Mouse (Mus musculus): ENCODE measurements at regions not wholly inside any gene's neighbourhood (a gene's known extent, or its start where the extent isn't known, plus 50 kb on each side); places are given as distances from the start of the nearest gene placed in this dataset.

DNA sequence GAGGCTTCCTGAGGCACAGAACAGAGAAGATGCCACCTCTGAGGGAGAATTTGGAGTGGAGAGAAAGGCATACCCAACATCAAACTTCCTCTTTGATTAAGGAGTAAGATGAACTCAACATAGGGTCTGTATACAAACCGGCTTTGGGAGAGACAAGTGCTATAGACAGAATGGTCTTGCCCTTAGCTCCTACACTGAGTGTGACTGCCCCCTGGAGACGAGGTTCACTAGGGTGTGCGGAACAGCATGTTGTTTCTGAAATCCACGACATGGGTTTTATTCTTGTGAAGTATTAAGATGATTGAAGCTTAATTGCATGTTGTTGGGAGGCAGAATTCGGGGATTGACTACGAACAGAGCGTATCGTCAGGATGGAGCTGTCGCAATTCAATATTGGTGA, 244.9 kb upstream of the Usp25 start:
- ATAC-seq (no peak), DNase-seq (ENCODE audit: low read depth, low spot score) (no peak)
- TF ChIP-seq CTCF (IDR thresholded peaks at IDR 0.05): peak; percentile 35
- H3K27me3 ChIP-seq: no peaks in the 10 kb centered on the region
- POLR2A ChIA-PET: no interaction called here
- CTCF ChIA-PET: interaction anchor here (1.6 kb wide), 1 partner anchor 10 kb away, joined by 3 read pairs; no protein-coding TSS in a partner anchor
- in situ Hi-C loops (cut with MboI; ENCODE audit: low pct_unique_long_range_greater_than_20kb): no loop called here

DNA sequence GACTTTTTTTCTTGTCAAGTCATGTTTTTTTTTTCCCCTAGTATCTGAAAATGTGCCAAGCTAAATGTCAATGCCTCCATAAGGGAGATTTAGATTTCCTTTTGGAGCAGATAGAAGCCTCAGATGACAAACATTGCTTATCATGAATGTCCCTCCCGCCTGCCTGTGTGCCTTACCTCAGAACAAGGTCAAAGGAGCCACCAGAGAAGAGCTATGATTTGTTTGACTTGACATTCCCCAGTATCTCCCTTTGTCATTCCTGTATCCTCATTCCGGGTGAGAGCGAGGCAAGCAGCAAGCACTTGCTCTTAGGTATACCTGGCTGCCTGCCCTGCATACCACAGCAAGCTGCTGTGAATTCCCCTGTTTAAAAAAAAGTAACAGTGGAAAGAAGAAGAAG, 246.9 kb upstream of the Usp25 start:
- CTCF ChIA-PET: interaction anchor here (1.0 kb wide), 1 partner anchor 11 kb away, joined by 4 read pairs; no protein-coding TSS in a partner anchor
- ATAC-seq (no peak), DNase-seq (ENCODE audit: low read depth, low spot score) (no peak)
- POLR2A ChIA-PET: no interaction called here
- TF ChIP-seq CTCF (IDR thresholded peaks at IDR 0.05): no peak
- in situ Hi-C loops (cut with MboI; ENCODE audit: low pct_unique_long_range_greater_than_20kb): no loop called here
- H3K27me3 ChIP-seq: no peaks in the 10 kb centered on the region

DNA sequence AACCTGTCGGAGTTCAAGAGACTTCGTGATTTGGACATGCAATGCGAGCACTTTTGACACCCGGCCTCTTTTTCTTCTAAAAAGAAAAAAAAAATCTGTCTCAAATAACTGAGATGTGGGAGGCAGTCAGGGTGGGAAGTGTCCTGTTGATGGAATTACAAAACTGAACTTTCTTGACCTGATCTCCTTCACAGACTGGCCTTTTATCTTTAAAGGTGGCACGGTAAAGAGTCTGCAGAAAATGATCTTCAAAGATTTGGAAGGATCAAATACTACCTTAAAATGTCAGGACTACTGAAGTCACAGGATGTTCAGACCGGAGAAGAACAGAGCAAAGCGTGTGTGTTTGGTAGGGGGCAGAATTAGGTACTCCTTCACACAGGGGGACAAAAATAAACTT, 248.0 kb upstream of the Usp25 start:
- CTCF ChIA-PET: interaction anchor here (1.0 kb wide), 1 partner anchor 10 kb away, joined by 4 read pairs; no protein-coding TSS in a partner anchor
- no peaks in the 10 kb centered on the region for H3K27me3 ChIP-seq
- in situ Hi-C loops (cut with MboI; ENCODE audit: low pct_unique_long_range_greater_than_20kb): no loop called here
- no peak for TF ChIP-seq CTCF (IDR thresholded peaks at IDR 0.05)
- POLR2A ChIA-PET: no interaction called here
- ATAC-seq: no peak
- DNase-seq (ENCODE audit: low read depth, low spot score): no peak

DNA sequence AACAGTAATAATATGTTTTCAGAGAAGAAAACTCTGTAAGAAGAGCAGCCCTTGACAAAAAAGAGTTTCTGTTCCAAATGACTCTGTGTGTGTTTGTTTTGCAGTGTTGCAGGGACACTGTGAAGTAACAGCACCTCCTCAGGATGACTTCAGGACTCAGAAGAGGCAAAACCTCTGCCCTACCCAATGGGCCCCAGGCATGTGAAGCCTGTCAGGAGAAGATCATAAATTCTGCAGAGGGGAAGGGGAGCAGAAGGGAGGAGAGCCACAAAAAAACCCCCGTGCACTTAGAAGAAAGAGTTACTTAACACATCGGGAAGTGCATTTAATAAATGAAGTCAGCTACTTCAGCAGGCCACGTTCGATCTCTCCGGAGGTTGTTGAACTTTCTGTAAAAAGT, 248.5 kb upstream of the Usp25 start:
- in situ Hi-C loops (cut with MboI; ENCODE audit: low pct_unique_long_range_greater_than_20kb): no loop called here
- no peak for ATAC-seq
- no peaks in the 10 kb centered on the region for H3K27me3 ChIP-seq
- no peak for DNase-seq (ENCODE audit: low read depth, low spot score)
- no peak for TF ChIP-seq CTCF (IDR thresholded peaks at IDR 0.05)
- ChIA-PET POLR2A (no interaction called here), CTCF (no interaction called here)

DNA sequence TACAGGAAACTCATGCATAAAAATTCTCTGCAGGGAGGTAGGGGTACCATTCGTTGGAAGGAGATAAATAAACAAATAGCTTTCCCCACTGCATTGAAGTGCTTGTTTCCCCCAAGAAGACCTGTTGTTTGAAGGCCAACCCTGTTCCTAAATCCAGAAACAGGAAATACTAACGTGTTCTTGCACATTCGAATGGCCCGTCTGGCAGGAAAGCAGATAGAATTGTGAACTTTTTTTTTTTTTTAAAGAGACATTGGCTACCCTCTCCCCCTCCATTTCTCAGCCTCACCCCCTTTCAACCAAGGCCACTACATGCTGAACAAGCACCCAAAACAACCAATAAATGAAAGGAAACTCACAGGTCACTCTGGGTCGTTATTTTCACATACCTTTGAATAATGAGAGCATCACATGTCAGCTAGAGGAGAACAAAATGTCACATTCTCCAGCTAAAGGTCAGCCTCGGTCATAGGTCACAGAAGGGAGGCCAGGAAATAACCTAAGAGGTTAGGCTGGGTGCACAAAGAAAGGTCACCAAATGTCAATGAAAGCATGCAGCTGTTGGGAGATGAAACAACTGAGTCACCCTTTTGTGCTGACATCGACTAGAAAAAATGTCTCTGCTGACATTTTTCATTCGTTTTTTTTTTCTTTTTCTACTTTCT, 250.8 kb upstream of the Usp25 start:
- ATAC-seq (no peak), DNase-seq (ENCODE audit: low read depth, low spot score) (no peak)
- no peak for TF ChIP-seq CTCF (IDR thresholded peaks at IDR 0.05)
- POLR2A ChIA-PET: interaction anchor here (0.7 kb wide), 1 partner anchor 503 kb away, joined by 4 read pairs; no protein-coding TSS in a partner anchor
- in situ Hi-C loops (cut with MboI; ENCODE audit: low pct_unique_long_range_greater_than_20kb): no loop called here
- H3K27me3 ChIP-seq: no peaks in the 10 kb centered on the region
- CTCF ChIA-PET: interaction anchor here (0.9 to 1.4 kb wide), 2 partner anchors 14 to 51 kb away, joined by 3 to 5 read pairs; no protein-coding TSS in a partner anchor

DNA sequence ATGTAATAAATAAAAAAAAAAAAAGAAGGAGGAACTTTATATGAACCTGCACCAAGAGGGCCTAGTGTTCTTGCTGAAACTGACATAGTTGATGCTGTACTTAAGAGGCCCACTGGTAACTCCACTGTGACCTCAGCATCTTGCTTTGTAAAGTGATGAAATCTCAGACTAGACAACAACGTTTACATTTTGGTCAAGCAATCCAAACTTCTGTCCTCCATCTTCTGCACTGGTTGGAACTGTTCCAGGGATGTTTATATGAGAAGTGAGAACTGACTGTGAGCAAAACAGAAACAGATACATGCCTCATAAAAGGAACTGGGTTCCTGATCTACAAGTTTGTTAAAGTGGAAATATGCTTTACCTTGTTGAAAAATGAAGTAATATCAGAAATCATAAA, 251.7 kb upstream of the Usp25 start:
- H3K27me3 ChIP-seq: no peaks in the 10 kb centered on the region
- TF ChIP-seq CTCF (IDR thresholded peaks at IDR 0.05): no peak
- CTCF ChIA-PET: no interaction called here
- DNase-seq (ENCODE audit: low read depth, low spot score) (no peak), ATAC-seq (no peak)
- POLR2A ChIA-PET: no interaction called here
- in situ Hi-C loops (cut with MboI; ENCODE audit: low pct_unique_long_range_greater_than_20kb): no loop called here

DNA sequence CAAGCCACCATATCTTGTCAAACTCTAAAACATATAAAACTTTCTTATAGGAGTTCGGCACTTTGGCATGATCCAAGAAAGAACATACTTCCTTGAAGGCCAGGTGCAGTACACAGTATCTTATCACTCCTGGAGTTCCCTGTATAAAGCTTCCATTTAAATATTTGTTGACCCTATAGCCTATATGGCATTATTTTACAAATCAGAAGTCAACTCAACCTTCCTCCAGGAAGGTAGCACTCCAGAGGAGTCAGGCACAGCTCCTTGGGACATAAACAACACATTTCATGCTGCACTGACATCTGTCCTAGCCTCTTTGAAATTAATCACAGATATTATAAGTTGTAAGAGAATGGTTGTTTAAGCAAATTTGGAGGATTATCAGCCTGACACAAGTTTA, 252.5 kb upstream of the Usp25 start:
- POLR2A ChIA-PET: no interaction called here
- ATAC-seq (no peak), DNase-seq (ENCODE audit: low read depth, low spot score) (no peak)
- in situ Hi-C loops (cut with MboI; ENCODE audit: low pct_unique_long_range_greater_than_20kb): no loop called here
- H3K27me3 ChIP-seq: no peaks in the 10 kb centered on the region
- CTCF ChIA-PET: interaction anchor here (1.2 kb wide), 1 partner anchor 19 kb away, joined by 3 read pairs; no protein-coding TSS in a partner anchor
- no peak for TF ChIP-seq CTCF (IDR thresholded peaks at IDR 0.05)

DNA sequence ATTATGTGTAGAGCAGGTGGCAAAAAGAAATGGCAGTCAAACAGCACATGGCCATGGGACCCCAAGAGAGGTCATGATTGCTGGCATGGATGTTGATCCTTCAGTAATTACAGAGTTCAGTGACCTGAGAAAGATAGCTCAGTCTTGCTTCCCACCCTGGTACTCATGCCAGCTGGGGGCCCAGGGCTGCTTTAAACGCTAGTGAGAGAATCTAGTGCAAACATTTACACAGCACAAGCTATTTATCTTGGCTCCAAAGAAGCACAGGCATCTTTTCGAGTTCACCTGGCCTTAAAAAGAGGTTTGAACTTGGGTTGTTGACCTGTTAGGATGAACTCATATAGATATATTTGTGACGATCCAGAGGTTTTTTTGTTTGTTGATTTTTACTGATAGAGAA, 258.6 kb upstream of the Usp25 start:
- in situ Hi-C loops (cut with MboI; ENCODE audit: low pct_unique_long_range_greater_than_20kb): no loop called here
- ATAC-seq: no peak
- CTCF ChIA-PET: interaction anchor here (1.4 kb wide), 1 partner anchor 11 kb away, joined by 4 read pairs; no protein-coding TSS in a partner anchor

DNA sequence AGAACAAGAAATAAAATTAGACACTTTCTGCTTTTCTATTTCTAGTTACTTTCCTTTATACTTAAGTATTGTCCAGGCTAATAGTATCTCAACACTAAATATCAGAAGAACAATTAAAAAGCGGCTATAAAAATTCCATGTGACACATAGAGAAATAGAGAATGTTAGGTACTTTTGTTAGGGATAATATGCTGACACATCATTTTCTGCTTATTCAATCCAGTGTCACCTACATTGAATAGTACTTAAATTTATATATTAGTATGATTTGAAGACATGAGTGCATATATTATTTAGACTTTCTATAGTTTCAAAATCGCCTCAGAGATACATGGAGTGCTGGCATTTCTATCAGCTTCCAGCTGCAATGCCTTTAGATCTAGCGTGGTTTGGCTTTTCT, 267.1 kb upstream of the Usp25 start:
- no peaks in the 10 kb centered on the region for H3K27me3 ChIP-seq
- in situ Hi-C loops (cut with MboI; ENCODE audit: low pct_unique_long_range_greater_than_20kb): no loop called here
- no peak for DNase-seq (ENCODE audit: low read depth, low spot score)
- ChIA-PET CTCF (interaction anchor here (1.3 kb wide), 1 partner anchor 10 kb away, joined by 3 read pairs; no protein-coding TSS in a partner anchor), POLR2A (no interaction called here)
- TF ChIP-seq CTCF (IDR thresholded peaks at IDR 0.05): no peak
- no peak for ATAC-seq

More for the DNA sequence above, 258.6 kb upstream of the Usp25 start:
- H3K27me3 ChIP-seq: no peaks in the 10 kb centered on the region
- no peak for TF ChIP-seq CTCF (IDR thresholded peaks at IDR 0.05)
- no peak for DNase-seq (ENCODE audit: low read depth, low spot score)
- POLR2A ChIA-PET: no interaction called here

DNA sequence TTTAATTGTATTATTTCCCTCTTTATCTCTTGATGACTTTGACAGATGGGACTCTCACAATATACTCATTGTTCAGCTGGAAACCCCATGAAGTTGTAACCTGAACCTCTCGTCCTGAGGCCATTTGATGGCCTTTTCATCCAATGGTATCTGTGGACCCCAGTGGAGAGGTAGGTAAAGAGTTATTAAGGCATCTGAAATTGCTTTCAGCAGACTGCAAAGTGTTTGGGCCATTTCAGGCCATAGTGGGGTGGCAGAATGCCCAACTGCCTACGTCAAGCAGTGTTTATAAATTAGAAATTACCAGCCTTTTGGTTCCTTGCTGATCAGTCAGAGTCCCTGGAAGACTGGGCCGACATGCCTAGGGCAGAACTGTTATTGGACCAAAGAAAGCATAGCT, 272.4 kb upstream of the Usp25 start:
- POLR2A ChIA-PET: no interaction called here
- TF ChIP-seq CTCF (IDR thresholded peaks at IDR 0.05): no peak
- CTCF ChIA-PET: interaction anchor here (1.4 kb wide), 1 partner anchor 20 kb away, joined by 3 read pairs; no protein-coding TSS in a partner anchor
- ATAC-seq (no peak), DNase-seq (ENCODE audit: low read depth, low spot score) (no peak)
- H3K27me3 ChIP-seq: no peaks in the 10 kb centered on the region
- in situ Hi-C loops (cut with MboI; ENCODE audit: low pct_unique_long_range_greater_than_20kb): no loop called here

DNA sequence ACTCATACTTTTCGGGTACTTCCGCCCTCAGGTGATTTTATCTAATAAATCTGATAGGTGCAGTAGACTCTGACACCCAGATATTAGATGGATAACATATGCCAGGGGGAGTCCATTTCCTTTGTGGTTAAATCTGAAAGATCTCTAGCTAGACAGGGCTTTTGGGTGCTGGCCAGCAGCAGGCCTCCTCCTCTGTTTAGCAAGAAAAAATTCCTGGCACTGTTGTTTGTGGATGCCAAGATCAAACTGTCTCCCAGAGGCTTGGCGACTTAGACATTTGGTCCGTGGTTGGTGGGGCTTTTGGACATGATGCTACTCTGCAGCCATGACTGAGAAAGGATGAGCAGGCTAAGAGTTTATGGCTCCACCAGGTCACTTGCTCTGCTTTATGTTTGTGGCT, 287.5 kb upstream of the Usp25 start:
- no peak for TF ChIP-seq CTCF (IDR thresholded peaks at IDR 0.05)
- ATAC-seq (no peak), DNase-seq (ENCODE audit: low read depth, low spot score) (no peak)
- ChIA-PET CTCF (no interaction called here), POLR2A (no interaction called here)
- H3K27me3 ChIP-seq: no peaks in the 10 kb centered on the region
- in situ Hi-C loops (cut with MboI; ENCODE audit: low pct_unique_long_range_greater_than_20kb): no loop called here

DNA sequence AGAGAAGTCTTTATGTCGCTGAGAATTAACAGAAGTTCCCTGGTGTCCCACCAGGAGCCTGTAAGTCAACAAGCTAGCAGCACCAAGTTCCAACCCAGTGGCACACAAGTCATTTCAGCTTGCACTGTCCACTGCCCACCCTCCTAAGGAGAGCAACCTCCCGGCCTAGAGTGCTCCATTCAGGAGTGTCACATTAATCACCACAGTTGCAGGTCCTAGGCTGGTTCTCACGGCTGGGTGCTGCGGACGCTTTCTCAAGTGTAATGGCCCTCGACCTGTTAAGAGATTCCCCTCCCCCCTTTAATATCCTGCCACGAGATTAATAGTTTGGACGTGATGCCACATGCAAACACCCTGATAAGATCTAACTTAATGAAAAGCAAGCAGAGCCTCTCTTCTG, 288.2 kb upstream of the Usp25 start:
- no peak for ATAC-seq
- no peaks in the 10 kb centered on the region for H3K27me3 ChIP-seq
- POLR2A ChIA-PET: no interaction called here
- TF ChIP-seq CTCF (IDR thresholded peaks at IDR 0.05): no peak
- no peak for DNase-seq (ENCODE audit: low read depth, low spot score)
- CTCF ChIA-PET: no interaction called here
- in situ Hi-C loops (cut with MboI; ENCODE audit: low pct_unique_long_range_greater_than_20kb): no loop called here

All from Patski (cell line).